Mouse (Mus musculus) kidney, postnatal 25 days (tissue): ENCODE measurements around the gene Vwa3a.

Experiments used
- DNase-seq, 2 experiments: peaks; one replicate each; pipeline ENCODE4 v3.0.0; 2021; ENCODE audit warnings: mixed read lengths in 2 of 2

The Vwa3a gene

DNA sequence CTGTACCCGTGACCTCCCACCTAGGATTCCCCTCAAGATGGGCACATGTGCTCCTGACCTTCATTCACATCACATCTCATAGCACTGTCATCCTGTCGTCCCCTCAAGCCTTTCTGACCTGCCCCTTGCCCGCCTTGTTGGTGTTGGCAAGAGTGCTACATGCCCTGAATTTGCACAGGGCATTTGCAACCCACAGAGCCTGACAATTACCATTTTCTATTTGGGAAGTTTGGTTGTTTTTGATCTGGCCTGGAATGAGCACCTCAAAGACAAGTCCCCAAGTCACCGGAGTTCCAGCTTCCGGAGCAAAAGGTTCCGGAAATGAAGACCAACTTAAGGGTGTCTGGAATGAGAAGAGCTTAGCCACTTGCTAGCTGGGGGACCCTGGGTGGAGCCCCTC is at the start of gene Vwa3a:
Vwa3a (plus strand) TSS at position 301 of the 400 bp plus-strand sequence.
- DNase-seq = peak in 1 of 2 experiments; percentile 35

GRCm38 (mm10) chr7:120690634-120691033 is 48.5 kb upstream of the Vwa3a start:
- DNase-seq = peak in 1 of 2 experiments; percentile 21

GRCm38 (mm10) chr7:120693831-120694375 is 45.2 kb upstream of the Vwa3a start:
- no peak for DNase-seq

- DNase-seq = no peak
These were observed 43.9 kb upstream of the Vwa3a start for GRCm38 (mm10) chr7:120695196-120695595.

GRCm38 (mm10) chr7:120695641-120696040 is 43.5 kb upstream of the Vwa3a start:
- DNase-seq = no peak

DNA sequence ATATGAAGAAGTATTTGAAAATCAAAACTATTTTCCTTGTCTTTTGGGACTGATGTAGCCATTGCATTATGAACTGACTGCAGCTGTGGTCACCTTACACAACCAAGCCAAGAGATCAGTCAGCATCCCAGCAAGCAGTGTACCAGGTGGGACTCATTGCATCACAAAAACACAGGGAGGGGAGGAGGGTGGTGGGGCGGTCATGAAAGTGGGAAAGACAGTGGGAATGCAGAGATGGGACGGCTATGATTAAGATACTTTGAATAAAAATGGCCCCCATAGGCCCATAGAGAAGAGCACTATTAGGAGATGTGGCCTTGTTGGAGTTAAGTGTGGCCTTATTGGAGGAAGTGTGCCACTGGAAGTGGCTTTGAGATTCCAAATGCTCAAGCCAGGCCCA is 42.8 kb upstream of the Vwa3a start:
- no peak for DNase-seq

- no peak for DNase-seq
These were observed 39.5 kb upstream of the Vwa3a start for GRCm38 (mm10) chr7:120699586-120699985.

DNA sequence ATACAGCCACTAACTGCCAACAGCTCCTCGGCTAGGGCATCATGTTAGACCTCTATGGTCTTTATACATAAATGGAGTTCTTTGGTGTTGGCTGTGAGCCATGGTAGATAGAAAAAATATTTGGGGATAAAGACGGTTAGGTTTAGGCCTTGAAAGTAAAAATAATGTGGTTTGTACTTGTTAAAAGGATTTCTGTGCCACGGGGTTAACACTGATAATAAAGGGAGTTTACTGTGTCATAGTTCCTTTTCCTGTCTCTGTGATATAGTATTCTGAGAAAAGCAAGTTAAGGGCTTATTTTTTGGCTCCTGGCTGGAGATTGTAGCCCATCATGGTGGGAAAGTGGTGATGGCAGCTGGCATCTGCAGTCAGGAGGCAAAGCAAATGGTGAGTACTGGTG is 35.2 kb upstream of the Vwa3a start:
- no peak for DNase-seq

GRCm38 (mm10) chr7:120712071-120712470 is 27.0 kb upstream of the Vwa3a start:
- DNase-seq = no peak

GRCm38 (mm10) chr7:120713225-120713624 is 25.9 kb upstream of the Vwa3a start:
- DNase-seq = no peak

DNA sequence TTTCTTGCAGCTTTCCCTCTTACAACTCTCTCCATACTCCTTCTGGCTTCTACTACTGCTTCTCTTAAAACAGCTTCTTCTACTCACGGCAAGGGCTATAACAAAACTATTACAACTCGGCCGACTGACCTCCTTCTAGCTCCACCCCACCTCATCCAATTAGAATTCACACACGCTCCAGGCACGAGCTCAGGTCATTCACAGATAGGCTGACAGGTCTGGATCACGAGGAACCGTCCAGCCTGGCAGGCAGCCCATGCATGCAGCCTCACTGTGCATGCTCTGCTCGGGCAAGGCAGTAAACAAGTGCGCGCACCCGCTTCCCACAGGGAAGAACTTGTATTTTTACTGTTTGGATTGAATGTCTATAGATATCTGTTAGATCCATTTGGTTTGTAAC is 25.2 kb upstream of the Vwa3a start:
- peak; percentile 6 to 52 for DNase-seq

DNA sequence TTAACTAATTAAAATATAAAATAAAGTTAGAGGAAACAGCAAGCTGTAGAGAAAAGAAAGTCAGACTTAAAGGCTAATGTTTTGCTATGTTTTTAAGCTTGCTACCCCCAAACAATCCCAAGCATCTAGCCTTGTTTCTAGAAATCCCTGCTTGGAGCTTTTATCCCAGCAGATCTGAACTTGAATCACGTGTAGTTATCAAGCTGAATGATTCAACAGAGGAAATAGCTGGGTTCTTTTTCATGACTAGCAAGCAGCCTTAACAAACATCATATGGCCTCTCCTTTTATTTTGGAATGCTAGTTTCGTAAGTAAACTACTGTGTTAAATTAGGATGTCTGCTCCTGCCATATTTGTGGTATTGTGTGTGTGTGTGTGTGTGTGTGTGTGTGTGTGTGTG is 21.9 kb upstream of the Vwa3a start:
- DNase-seq = no peak

DNA sequence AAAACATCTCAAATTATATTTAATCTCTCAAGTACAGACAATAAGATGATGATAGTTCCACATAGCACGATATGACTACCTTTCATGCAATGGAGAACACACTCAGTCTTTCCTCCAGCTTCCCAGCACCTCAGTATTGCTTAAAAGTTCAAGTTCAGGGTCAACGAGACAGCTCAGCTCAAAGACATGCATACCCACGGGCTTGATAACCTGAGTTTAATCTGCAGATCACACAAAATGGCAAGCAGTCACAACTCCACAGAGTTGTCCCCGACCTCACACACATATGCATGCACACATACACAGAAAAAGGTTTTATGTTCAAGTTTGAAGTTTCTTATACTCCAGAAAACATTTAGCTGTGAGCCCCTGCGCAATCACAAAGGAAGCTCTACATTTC is 18.1 kb upstream of the Vwa3a start:
- no peak for DNase-seq

- DNase-seq = peak in 1 of 2 experiments; percentile 37
These were observed 17.7 kb upstream of the Vwa3a start for GRCm38 (mm10) chr7:120721456-120721855.

DNA sequence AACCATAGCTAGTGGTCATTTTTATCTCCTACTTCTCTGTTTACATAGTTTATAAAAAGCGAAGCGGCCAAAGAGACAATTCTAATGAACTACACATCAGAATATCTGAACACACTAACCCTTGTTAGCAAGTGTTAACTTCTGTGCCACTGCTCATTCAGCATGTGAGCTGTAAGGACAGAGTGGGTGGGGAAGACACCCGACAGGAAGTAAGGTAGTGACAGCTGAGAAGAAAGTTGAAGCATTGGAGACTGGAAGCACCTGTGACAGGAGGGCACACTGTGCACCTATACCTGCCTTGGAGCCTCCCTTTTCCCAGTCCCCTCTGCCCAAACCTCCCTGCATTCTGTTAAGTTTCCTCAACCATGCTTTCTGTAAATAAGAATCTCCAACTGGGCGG is 17.1 kb upstream of the Vwa3a start:
- DNase-seq = no peak

- DNase-seq = no peak
These were observed 16.3 kb upstream of the Vwa3a start for GRCm38 (mm10) chr7:120722839-120723278.

GRCm38 (mm10) chr7:120727581-120727980 is 11.5 kb upstream of the Vwa3a start:
- DNase-seq = peak; percentile 55 to 73

GRCm38 (mm10) chr7:120729635-120730034 is 9.5 kb upstream of the Vwa3a start:
- DNase-seq = peak; percentile 20 to 43

- no peak for DNase-seq
These were observed 6.2 kb upstream of the Vwa3a start for GRCm38 (mm10) chr7:120732906-120733305.

DNA sequence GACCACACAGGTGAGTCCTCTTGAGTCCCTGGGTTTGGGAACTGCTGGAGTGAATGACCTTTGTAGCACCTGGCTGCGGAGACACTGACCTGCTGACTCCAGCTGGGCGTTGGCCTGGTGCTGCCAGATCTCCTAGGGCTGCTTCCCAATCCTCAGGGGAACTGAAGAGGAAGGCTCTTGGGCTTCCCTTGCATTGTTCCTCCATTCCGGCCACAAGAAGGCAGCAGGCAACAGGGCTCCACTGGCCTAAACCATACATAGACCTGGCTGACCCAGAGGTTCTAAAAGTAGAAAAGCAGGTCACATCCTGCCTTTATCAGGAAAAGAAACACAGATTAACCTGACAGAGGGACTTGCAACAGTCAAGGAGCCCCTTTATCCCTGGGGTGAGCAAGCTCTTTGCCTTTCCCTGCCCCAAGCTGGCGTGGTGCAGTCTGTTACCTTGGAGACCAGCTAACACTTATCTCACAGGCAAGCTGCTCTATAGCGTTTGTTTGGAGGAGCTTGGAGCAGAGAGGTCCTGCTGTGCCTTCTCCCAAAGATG is 512 bp downstream of the Vwa3a start:
- DNase-seq = peak; percentile 41 to 73

DNA sequence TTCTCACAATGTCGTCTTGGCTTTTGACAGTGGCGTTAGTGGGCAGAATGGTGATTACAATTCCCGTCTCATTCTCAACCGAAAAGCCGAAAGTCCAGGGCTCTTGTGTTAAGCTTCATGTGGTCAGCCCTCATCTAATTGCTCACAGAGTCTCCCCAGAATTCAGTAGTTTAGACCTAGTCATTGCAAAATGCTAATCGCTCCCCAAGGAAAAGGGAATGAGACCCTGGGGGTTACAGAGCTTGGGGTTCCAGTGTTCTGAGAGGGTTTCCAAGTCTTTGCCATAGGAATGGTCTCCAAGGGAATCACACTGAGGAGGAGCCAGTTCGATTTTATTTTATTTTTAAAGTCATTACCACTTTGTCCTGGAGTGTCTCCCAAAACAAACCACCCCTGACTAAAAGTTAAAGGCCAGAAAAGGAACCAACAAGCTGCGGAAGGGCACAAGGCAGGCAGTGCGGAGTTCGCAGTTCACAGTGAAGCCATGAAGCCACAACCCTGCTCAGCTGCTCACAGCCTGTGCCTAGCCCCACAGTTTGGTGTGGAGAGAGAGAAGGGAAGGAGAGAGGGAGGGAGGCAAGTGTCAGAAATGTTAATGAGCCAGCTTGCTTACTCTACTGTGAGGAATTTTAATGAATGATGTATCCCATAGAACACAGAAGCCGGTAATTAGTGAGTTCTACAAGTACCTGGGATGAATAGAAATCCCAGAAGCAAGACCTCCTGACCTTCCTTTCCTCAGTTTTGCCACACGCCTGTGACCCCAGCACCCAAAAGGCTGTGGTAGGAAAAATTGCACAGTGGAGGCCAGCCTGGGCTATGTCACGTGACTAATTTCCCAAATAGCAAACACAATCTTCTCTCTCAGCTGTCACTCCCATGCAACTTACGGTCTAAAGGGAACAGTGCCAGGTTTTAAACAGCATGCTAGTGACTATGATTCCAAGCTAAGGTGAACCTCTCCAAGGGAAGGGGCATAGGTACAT is 4.5 kb downstream of the Vwa3a start:
- DNase-seq = peak in 1 of 2 experiments; percentile 52

- DNase-seq = peak; percentile 11 to 66
These were observed 5.5 kb downstream of the Vwa3a start for GRCm38 (mm10) chr7:120744606-120745005.

DNA sequence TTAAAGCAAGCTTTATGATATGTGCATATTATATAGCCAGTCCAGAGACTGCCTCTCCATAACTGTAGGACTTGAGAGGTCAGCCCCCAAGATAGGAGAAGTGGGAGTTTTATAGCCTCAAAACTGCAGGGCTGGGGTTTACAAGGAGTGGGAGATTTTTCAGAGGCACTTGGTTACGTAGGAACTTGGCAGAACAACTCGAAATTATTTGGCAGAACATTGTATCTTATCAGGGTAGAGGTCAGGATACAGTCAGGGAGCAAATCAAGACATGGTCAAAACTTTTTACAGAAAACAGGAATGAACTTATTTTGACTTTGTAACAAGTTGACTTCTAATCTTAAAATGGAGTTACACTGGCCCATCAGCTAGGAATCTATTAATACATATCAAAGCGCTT is 6.9 kb downstream of the Vwa3a start:
- DNase-seq = no peak

DNA sequence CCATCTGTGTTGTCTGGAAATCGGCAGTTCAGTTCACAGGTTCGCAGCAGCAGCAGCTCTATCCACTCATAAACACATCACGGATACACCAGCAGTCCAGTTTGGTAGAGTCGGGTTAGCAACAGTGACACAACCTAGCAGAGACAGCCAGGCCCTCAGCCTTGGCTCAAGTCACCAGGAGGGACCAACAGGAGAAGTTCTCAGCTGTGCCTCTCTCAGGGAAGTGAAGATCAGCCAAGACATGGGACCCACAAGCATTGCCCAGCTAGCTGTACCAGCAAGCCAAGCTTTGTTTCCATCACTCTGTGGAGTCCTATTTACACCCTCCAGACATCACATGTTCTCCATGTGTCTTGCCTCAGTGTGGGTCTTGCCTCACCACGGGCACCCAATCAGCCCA is 7.7 kb downstream of the Vwa3a start:
- no peak for DNase-seq
